Mouse (Mus musculus) embryonic facial prominence, embryonic 10.5 days (tissue): Measurements from ENCODE around the gene Apex2. TPM values are rescaled to one million over a fixed set of nuclear protein-coding genes. Genes with fewer than 3 reads are reported as not detected.
A peak's percentile ranks its signal among the peaks of the same experiment; 100 is the strongest.
"Not testable (repeated sequence)": the region's sequence is repeated elsewhere in the genome, so short reads cannot be mapped to it uniquely, and the experiment has no call there.

Experiments
- DNase-seq: peaks from one replicate; pipeline ENCODE4 v3.0.0-alpha.2; 2017; ENCODE audit warnings: low spot score
- H3K27ac ChIP-seq: fragments of 300-500 bp; sonication (generic); replicated peaks from 2 replicates; pipeline ENCODE4 v1.5.1; 2016; ENCODE audit warnings: mild to moderate bottlenecking
- H3K27me3 ChIP-seq: fragments of 300-500 bp; sonication (generic); replicated peaks from 2 replicates; pipeline ENCODE4 v1.6.1; 2016; ENCODE audit warnings: low read depth, mild to moderate bottlenecking; ENCODE audit not compliant: poor library complexity, severe bottlenecking
- H3K36me3 ChIP-seq: fragments of 300-500 bp; sonication (generic); replicated peaks from 2 replicates; pipeline ENCODE4 v1.6.1; 2016; ENCODE audit warnings: mild to moderate bottlenecking, moderate library complexity
- H3K4me1 ChIP-seq: fragments of 300-500 bp; sonication (generic); 2 replicates; pipeline ENCODE4 v1.6.1; 2016
- H3K4me3 ChIP-seq: fragments of 300-500 bp; sonication (generic); 2 replicates; pipeline ENCODE4 v1.5.1; 2016; ENCODE audit warnings: mild to moderate bottlenecking, moderate library complexity
- H3K9me3 ChIP-seq: fragments of 300-500 bp; sonication (generic); 2 replicates; pipeline ENCODE4 v1.6.1; 2016; ENCODE audit warnings: mild to moderate bottlenecking
- WGBS: fragments of 180-500 bp; shearing (Covaris S2); methylation state at CpG from one replicate; pipeline ENCODE4 v1.1.7; 2016; 5-methylcytosine and 5-hydroxymethylcytosine counted together
- polyA plus RNA-seq: library from polyadenylated mRNA; unstranded; fragments of >200 nt; fragmentation: Nextera tagmentation; extraction: Ambion mirVana; gene quantifications from 2 replicates; pipeline ENCODE4 v1.2.1, GENCODE M21; 2016

Gene Apex2
- polyA plus RNA-seq, 1 experiment from 2014 or later: 31.1 TPM

DNA sequence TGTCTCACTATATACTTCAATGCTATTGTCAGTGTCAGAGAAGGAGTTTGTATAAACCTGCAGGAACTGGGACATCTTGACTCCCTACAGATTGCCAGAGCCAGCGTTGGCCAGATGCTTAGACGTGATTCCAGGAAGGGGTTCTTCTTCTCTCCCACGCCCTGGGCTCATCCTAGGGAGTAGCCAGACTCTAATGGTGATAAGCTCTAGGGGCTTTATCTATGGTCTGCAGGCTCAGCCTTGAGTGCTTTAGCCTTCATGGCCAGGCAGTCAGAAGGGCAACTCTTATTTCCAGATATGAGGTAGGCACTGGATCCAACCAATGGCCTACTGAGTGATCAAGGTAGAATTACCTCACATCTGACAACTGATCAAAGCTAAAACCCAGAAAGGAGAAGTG is 40.0 kb downstream of the Apex2 start:
- 91% methylated on average over 3 of the region's 3 CpGs for WGBS
- Histone ChIP-seq H3K9me3 (no peaks in the 10 kb centered on the region), H3K36me3 (peaks cover 36% of the 10 kb centered on the region), H3K4me1 (no peaks in the 10 kb centered on the region), H3K4me3 (no peak overlapping the region), H3K27me3 (peaks cover 57% of the 10 kb centered on the region), H3K27ac (no peak overlapping the region)
- no peak for DNase-seq

DNA sequence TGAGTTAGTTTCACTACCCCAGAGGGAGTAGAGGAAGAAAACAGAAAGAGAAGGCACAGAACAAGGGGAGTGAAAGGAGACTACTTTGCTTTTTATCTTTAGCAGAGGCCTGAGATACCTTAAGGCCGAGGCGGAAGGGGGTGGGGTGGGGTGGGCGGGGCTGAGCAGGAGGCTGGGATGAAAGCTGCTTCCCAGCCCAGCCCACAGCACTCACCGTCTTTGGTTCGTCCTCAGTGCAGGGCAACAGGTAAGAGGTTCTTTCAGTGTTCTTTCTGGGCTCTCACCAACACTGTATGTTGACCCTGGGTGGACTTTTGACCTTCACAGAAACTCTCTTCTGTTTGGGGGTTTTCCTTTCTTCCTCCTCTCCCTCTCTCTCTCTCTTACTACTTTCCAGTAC is 42.4 kb downstream of the Apex2 start, which contains the start of gene Alas2:
Gene Alas2, plus strand, starts transcription at position 137 of the 400 bp plus-strand sequence.
- H3K4me3 ChIP-seq: no peak within 1 kb of the TSS
- H3K4me1 ChIP-seq: no peaks in the 10 kb centered on the region
- no peak within 1 kb of the TSS for H3K27ac ChIP-seq
- peaks cover 50% of the 10 kb centered on the region for H3K27me3 ChIP-seq
- H3K9me3 ChIP-seq: 0 out of 2 replicates have a peak, but pooled peaks cover 2% of the 10 kb centered on the region
- peaks cover 39% of the 10 kb centered on the region; the same call in 1 of the 2 replicates for H3K36me3 ChIP-seq
- WGBS: 52% methylated on average over 5 of the region's 5 CpGs
- DNase-seq: no peak

- Histone ChIP-seq H3K27me3 (peaks cover 11% of the 10 kb centered on the region), H3K9me3 (0 out of 2 replicates have a peak, but pooled peaks cover 3% of the 10 kb centered on the region), H3K27ac (no peak overlapping the region), H3K4me1 (no peaks in the 10 kb centered on the region), H3K36me3 (peaks cover 14% of the 10 kb centered on the region; the same call in 1 of the 2 replicates), H3K4me3 (no peak overlapping the region)
- DNase-seq: no peak
These were observed 48.0 kb downstream of the Apex2 start for GRCm38 (mm10) chrX:150541684-150542083.

- H3K4me3 ChIP-seq: no peak overlapping the region
- H3K9me3 ChIP-seq: 0 out of 2 replicates have a peak, but pooled peaks cover 3% of the 10 kb centered on the region
- DNase-seq: no peak
- WGBS: 94% methylated on average over 2 of the region's 2 CpGs
- H3K27ac ChIP-seq: no peak overlapping the region
- peaks cover 14% of the 10 kb centered on the region; the same call in 1 of the 2 replicates for H3K36me3 ChIP-seq
- H3K4me1 ChIP-seq: no peaks in the 10 kb centered on the region
- H3K27me3 ChIP-seq: peaks cover 11% of the 10 kb centered on the region
These were observed 49.6 kb downstream of the Apex2 start for GRCm38 (mm10) chrX:150540111-150540510.

DNA sequence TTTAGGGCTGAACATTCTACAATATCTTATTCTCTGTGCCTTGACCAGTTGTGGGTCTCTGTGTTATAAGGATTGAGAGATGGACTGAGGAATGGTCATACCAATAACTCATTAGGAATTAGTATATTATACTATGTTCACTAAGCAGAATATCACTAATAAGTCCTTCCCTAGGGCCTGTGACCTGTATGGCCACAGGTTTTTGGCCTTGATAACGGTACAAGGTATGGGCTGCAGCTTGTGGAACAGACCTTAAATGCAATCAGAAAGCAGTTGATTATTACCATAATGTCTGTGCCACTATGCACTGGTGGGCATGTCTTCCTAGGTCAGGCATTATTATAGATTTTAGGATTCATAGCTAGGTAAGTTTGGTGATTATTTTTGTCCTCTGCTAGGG is 73.2 kb downstream of the Apex2 start:
- no peaks in the 10 kb centered on the region for H3K9me3 ChIP-seq
- WGBS: 85% methylated on average over 1 of the region's 1 CpGs
- H3K4me1 ChIP-seq: no peaks in the 10 kb centered on the region
- H3K4me3 ChIP-seq: no peak overlapping the region
- peaks cover 3% of the 10 kb centered on the region; the same call in 1 of the 2 replicates for H3K36me3 ChIP-seq
- DNase-seq: no peak
- H3K27me3 ChIP-seq: no peaks in the 10 kb centered on the region
- no peak overlapping the region for H3K27ac ChIP-seq

GRCm38 (mm10) chrX:150516015-150516414 is 73.7 kb downstream of the Apex2 start:
- H3K9me3 ChIP-seq: no peaks in the 10 kb centered on the region
- no peaks in the 10 kb centered on the region for H3K36me3 ChIP-seq
- no peak for DNase-seq
- no peaks in the 10 kb centered on the region for H3K27me3 ChIP-seq
- H3K4me1 ChIP-seq: no peaks in the 10 kb centered on the region
- no peak overlapping the region for H3K27ac ChIP-seq
- H3K4me3 ChIP-seq: no peak overlapping the region

- H3K9me3 ChIP-seq: no peaks in the 10 kb centered on the region
- no peaks in the 10 kb centered on the region for H3K4me1 ChIP-seq
- 90% methylated on average over 1 of the region's 1 CpGs for WGBS
- H3K27me3 ChIP-seq: no peaks in the 10 kb centered on the region
- no peak overlapping the region for H3K27ac ChIP-seq
- H3K36me3 ChIP-seq: no peaks in the 10 kb centered on the region
- no peak for DNase-seq
- no peak overlapping the region for H3K4me3 ChIP-seq
These were observed 75.5 kb downstream of the Apex2 start for GRCm38 (mm10) chrX:150514127-150514526.

GRCm38 (mm10) chrX:150511274-150511673 is 78.4 kb downstream of the Apex2 start:
- Histone ChIP-seq H3K4me1 (no peaks in the 10 kb centered on the region), H3K36me3 (peaks cover 3% of the 10 kb centered on the region; the same call in 1 of the 2 replicates), H3K27ac (no peak overlapping the region), H3K4me3 (no peak overlapping the region), H3K9me3 (no peaks in the 10 kb centered on the region), H3K27me3 (no peaks in the 10 kb centered on the region)
- WGBS: 84% methylated on average over 6 of the region's 6 CpGs
- DNase-seq: peak; percentile 8

DNA sequence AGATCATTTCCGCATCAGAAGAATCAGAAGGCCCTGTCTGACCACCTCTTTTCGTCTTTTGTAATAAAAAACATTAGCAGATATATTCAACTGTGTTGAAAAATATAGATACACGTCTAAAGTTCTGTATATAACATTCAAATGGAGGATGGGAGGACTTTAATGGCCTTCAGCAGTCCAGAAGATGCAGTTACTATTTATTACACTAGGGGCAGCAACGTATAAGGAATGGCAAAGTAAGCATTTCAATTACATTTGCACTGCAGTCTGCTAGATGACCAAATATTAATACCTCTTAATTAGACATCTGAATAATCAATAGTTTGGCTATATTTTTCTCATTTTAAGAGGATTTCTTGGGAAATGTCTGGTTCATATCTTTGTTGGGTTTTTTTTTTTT is 79.0 kb downstream of the Apex2 start:
- H3K4me3 ChIP-seq: no peak overlapping the region
- no peak for DNase-seq
- 55% methylated on average over 4 of the region's 4 CpGs for WGBS
- H3K9me3 ChIP-seq: no peaks in the 10 kb centered on the region
- H3K4me1 ChIP-seq: no peaks in the 10 kb centered on the region
- peaks cover 3% of the 10 kb centered on the region; the same call in 1 of the 2 replicates for H3K36me3 ChIP-seq
- H3K27me3 ChIP-seq: no peaks in the 10 kb centered on the region
- H3K27ac ChIP-seq: no peak overlapping the region

DNA sequence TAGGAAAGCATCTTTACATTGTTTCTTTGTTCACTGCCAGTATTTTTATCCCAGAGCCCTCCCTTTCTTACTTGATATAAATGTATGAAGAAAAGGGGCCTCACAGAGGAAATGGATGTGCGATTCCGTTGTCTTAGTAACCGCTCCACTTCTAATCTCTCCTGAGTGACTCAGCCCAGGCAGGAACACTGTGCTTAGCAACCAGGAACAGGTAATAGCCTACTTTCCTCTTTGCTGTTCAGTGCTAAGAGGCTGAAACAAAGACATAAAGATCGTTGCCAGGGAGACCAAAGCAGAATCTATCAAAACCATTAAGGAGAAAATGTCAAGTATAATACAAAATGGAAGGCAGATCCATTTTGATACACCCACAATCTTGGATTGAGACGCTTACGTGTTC is 81.0 kb downstream of the Apex2 start:
- no peaks in the 10 kb centered on the region for H3K4me1 ChIP-seq
- H3K9me3 ChIP-seq: no peaks in the 10 kb centered on the region
- DNase-seq: no peak
- peaks cover 3% of the 10 kb centered on the region; the same call in 1 of the 2 replicates for H3K36me3 ChIP-seq
- 89% methylated on average over 6 of the region's 6 CpGs for WGBS
- H3K4me3 ChIP-seq: no peak overlapping the region
- H3K27me3 ChIP-seq: no peaks in the 10 kb centered on the region
- H3K27ac ChIP-seq: no peak overlapping the region

- not testable (repeated sequence) for H3K4me1 ChIP-seq, H3K27ac ChIP-seq, H3K27me3 ChIP-seq, H3K9me3 ChIP-seq, H3K36me3 ChIP-seq, DNase-seq, H3K4me3 ChIP-seq
- 78% methylated on average over 3 of the region's 10 CpGs for WGBS
These were observed 101.9 kb downstream of the Apex2 start for GRCm38 (mm10) chrX:150487811-150488210.

DNA sequence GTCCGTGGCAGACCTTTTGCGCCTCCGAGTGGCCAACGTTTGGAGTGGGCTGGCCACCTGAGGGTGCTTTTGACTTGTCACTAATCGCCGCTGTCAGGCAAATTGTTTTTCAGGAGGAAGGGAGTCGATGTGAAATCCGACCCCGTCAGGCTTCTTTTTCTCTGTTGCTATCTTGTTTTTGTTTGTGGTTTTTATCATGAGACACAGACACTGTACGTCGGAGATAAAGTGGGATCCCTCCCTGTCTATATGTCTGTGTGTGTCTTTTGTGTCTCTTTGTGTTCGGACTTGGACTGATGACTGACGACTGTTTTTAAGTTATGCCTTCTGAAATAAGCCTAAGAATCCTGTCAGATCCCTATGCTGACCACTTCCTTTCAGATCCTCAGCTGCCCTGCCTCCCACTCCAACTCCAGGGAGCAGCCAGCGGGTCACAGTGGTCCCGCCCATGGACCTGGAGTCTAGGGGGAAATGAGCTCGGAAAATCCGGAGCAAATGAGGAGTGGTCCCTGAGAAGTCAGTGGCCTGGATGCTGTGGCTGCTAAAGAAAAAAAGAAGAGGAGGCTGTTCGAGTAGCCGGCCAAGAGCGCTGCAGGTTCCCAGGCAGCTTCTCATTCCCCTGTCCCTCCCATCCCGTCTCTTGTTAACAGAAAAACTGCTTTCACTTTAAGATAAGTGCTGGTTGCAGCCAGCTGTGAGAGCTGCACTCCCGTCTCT is 103.2 kb downstream of the Apex2 start:
- H3K4me1 ChIP-seq, H3K27me3 ChIP-seq, DNase-seq, H3K9me3 ChIP-seq, H3K36me3 ChIP-seq, H3K4me3 ChIP-seq, H3K27ac ChIP-seq: not testable (repeated sequence)
- WGBS: 71% methylated on average over 12 of the region's 22 CpGs
